Mouse (Mus musculus) adrenal gland, postnatal 4 days (tissue): ENCODE data around the gene Coq8b. TPM values are rescaled to one million over a fixed set of nuclear protein-coding genes. Genes with fewer than 3 reads are reported as not detected.
"Not testable (repeated sequence)": the region's sequence is repeated elsewhere in the genome, so short reads cannot be mapped to it uniquely, and the experiment has no call there.

Experiments used
- DNase-seq, 2 experiments: peaks; one replicate each; pipeline ENCODE4 v3.0.0; 2021 to 2022; ENCODE audit warnings: low spot score in 2 of 2, mixed read lengths in 2 of 2
- total RNA-seq, 2 experiments: library from RNA; stranded (reverse); gene quantifications; 2 replicates each; pipeline ENCODE4 v1.2.3; 2021

The Coq8b gene
- total RNA-seq, 2 experiments from 2014 or later = 37.1 to 42.0 TPM

DNA sequence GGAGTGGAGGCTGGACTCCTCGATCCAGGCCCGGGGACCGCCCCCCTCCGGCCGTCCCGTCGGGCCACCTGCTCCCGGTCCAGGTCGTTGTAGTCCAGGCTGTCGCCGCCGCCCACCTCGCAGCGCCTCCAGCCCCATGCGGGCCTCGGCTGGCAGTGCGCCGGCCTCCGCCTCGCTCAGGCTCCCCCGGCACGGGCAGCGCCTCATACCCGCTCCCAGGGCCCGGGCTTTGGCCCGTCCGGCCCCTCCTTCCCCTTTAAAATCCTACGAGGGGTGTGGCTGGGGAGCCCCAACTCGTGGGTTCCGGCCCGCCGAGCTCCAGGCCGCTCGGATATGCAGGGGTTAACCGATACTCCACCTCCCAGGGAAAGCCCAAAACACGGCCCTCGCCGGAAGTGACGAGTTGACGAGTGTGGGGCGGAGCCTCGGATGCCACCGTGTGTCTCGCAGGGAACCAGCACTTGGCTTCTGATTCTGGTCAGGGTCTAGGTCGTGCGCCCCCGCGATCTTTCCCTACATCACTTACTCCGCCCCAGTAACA is 4.5 kb upstream of the Coq8b start, which contains the start of gene Itpkc:
Gene Itpkc (minus strand): TSS at position 381 of the 541 bp plus-strand sequence.
- peak; percentile 71 to 85 for DNase-seq

DNA sequence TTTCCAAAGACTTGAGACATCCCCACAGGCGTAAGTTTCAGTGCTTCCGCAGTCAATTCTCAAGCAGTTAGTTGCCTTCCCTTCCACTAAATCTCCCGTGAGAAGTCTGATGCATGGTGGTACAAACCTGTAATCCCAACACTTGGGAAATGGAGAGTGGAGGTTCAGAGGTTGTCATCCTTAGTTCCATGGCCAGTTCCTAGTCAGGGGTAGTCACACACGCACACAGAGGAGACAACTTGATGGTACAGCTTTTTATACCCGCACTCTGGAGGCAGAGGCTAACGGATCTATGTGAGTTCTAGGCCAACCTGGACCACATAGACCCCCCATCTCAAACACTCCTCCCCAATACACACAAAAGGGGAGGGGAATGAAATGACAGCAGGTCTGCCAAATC is 4.0 kb upstream of the Coq8b start:
- DNase-seq = no peak

DNA sequence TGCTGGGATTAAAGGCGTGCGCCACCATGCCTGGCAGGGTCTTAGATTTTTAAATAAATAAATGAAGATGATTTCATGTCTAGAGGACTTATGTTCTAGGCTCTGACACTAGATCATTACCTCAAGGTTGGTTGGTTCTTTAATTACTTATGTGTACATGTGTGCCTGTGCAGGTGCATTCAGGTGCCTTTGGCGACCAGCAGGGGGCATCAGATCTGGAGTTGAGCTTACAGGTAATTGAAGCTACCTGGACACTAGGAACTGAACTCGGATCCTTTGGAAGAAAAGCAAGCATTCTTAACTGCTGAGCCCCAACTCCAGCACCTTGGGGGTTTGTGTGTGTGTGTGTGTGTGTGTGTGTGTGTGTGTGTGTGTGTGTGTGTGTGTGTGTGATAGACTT is 2.0 kb upstream of the Coq8b start:
- no peak for DNase-seq

DNA sequence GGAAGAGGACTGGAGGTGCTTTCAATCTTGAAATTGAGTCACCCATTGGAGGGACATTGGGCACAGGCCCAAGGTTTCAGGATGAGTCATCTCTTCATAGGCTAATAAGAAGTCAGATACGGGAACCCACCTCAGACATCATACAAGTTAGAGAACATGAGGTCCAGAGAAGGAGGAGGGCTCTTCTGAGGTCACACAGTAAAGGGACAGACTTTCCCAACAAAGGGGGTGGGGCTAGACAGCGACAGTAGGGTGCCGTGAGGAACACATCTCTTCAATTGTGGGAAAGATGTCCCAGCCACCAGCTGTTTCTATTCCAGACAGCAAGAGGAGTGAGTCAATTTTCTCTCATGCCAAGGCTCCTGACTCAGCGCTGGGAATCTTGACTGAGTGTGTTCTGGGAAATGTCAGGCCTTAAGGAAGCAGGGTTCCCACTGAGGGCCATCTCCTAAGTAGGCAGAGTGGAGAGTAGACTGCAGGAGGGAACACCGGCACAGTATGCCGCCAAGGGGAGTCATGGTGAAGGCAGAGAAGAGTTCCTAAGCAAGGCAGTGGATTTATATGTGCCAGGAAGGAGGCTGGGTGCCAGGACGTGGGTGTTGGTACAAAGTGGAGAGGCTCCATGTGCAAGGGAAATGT is 1.0 kb upstream of the Coq8b start:
- peak in 1 of 2 experiments; percentile 51 for DNase-seq

DNA sequence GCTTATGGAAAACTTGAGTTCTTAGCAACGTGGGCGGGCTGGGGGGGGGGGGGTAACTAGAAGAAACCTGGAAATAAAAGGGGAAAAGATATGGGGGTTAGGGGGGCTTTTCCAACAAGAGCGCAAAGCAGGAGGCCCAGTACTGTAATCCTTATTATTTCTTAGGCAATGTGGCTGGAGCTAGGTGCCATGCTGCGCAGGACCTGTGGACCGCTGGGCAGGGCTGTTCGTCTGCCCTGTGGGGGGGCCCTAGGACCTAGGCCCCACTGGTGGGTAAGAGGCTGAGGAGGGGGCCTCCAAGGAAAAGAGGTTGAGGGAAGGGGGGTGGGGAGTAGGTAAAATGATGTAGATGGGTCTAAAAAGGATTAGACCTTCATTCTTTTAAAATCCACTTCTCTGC is 477 bp downstream of the Coq8b start:
- no peak for DNase-seq

DNA sequence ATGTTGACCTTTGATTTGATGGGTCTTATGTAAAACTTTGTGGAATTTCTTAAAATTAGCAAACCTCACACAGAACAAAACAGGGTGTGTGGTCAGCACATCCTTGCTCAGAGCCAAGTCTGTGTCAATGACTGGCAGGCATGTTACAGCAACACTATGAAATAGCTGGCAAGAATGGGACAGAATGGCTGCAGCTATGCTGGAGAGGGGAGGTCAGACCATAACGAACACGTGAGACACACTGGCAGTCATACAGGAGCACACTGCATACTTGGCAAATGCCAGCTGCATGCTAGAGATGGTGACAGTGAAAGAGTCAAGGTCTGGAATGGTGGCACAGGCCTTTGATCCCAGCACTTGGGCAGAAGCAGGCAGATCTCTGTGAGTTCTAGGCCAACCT is 2.9 kb downstream of the Coq8b start:
- no peak for DNase-seq

DNA sequence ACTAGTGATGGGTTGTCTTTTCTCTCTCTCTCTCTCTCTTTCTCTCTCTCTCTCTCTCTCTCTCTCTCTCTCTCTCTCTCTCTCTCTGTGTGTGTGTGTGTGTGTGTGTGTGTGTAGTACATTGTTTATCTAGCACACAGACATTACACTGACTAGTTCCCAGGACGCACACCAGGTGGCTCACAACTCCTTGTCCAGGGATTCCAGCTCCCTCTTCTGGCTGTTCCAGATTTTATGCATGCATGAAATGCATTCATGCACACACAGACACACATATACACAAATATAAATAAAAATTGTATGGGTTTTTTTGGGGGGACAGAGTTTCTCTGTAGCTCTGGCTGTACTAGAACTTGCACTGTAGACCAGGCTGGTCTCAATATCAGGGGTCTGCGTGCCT is 4.7 kb downstream of the Coq8b start:
- DNase-seq = no peak

DNA sequence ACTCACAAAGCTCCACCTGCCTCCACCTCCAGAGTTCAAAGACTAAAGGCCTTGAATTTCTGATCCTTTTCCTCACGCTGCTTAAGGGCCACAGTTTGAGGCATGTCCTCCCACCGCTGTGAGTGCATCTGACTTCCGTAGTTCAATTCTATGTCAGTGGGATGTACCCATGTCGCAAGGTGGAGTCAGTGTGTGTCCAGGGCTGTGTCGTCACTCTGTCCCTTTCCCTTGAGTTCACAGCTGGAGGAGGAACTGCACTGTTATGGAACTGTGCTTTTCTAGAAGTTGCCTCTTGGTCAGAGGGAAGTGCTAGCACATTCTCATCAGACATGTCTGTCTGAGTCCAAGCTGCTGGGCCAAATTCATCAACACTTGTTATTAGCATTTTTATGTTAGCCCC is 5.7 kb downstream of the Coq8b start:
- no peak for DNase-seq

DNA sequence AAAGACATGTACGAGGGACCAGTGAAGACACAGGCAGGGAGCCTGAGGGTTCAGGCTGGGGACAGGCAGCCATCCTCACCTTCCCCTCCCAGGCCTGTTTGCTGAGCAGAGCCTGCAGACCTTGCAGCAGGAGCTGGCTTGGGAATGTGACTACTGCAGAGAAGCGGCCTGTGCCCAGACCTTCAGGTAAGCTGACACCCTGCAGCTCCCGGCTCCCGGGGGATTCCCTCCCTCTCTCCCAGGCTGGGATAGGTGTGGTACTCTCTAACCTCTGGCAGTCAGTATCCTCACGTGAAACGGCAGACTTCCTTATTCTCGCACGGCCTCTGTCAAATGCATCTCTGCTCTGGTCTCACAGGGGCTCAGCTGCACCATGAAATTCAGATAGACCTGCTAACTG is 10.4 kb downstream of the Coq8b start:
- no peak for DNase-seq

DNA sequence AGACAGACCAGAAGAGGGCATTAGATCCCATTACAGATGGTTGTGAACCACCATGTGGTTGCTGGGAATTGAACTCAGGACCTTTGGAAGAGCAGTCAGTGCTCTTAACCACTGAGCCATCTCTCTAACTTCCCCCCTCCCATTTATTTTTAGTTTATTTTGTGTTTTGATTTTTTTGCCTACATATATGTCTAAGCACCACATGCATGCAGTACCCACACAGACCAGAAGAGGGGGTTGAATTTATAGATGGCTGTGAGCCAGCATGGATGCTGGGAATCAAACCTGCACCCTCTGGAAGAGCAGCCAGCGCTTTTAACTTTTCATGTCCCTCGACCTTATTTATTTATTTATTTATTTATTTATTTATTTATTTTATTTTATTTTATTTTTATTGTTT is 11.3 kb downstream of the Coq8b start:
- not testable (repeated sequence) for DNase-seq

DNA sequence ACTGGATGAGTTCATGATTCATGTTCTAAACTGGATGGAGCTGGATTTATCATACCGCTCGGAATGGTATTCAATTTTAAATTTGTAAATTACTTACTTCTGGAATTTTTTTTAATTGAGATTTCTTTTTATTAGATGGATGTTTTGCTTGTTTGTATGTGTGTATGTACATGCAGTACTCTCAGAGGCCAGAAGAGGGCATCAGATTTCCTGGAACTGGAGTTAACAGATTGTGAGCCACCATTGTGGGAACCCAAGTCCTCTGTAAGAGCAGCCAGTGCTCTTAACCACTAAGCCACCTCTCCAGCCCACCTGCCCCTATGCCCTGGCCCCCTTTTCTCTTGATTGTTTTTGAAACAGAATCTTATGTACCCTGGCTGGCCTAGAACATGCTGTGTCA is 16.3 kb downstream of the Coq8b start:
- DNase-seq = no peak

DNA sequence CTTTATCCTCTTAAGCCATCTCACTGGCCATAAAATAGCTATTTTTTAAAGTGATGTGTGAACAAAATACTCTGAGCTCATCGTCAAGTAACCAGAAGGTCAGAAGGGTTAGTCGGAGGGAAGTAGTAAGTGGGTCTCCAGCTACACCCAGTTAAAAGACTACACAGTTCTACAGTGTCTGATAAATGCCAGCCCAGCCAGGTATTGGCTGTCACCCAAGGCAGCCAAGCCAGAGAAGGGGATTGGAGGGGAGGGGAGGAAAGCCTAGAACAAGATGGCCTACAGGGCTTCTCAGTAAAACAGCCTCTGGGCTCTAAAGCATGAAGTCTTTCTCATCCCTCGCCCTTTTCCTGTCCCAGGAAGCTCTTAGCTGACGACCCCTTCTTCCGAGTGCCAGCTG is 17.1 kb downstream of the Coq8b start:
- no peak for DNase-seq

DNA sequence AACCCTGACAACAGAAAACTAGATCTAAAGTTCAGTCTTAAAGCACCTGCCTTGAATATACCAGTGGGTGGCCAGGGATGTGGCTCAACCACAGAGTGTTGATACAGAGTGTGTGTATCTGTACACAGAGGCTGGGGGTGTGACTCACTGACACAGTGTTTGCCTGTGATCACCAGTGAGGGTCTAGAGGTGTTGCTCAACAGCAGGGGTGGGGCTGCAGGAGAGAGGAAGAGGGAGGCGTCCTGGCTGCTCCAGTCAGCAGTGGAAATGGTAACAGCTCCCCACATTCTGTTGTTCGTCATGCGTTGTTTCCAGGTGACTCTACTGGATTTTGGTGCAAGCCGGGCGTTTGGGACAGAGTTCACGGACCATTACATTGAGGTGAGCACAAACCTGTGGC is 19.1 kb downstream of the Coq8b start:
- no peak for DNase-seq

DNA sequence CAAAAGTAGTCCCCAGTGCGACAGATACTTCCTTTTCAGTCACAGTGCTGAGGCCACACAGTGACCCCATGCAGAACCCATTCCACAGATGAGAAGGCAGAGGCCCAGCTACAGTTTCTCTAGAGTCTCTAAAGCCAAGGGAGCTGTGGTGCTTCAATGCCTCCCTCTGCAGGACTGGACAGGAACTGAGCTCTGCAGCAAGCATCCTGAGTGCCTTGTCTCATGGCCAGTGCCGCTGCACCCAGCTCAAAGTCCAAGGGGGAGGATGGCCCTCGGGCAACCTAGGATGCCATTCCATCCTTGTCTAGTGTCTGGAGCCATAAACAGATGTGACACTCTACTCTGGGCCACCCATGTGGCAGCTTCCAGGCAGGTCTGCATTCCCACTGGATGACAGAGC is 22.9 kb downstream of the Coq8b start:
- no peak for DNase-seq

DNA sequence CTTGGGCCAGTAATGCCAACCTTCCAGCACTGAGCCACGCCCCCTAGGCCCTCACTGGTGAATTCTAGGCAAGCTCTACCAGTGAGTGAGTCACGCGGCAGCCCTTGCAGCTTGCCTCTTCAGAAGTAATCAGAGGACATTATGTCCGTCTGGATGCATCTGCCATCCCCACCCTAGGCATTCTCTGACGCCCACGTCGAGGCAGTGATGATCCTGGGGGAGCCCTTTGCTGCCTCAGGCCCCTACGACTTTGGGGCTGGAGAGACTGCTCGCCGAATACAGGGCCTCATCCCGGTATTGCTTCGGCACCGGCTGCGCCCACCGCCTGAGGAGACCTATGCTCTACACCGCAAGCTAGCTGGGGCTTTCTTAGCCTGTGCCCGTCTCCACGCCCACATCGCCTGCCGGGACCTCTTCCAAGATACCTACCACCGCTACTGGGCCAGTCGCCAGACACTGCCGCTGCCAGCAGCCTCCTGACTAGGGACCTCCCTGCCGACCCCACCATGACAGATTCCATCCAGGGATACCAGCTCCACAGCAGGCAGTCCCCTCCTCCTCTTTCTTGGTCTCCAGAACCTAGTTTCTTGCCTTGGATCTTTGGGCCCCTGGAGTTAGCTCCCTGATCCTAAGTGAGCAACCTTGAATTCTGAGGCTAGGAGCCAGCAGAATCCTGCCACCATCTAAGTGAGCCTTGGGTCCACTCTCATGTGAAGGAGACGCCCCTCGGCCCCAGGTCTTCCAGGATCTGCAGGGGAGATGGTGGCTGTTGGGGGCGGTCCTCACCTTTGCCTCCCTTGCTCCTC is 24.4 kb downstream of the Coq8b start:
- peak in 1 of 2 experiments; percentile 36 for DNase-seq

DNA sequence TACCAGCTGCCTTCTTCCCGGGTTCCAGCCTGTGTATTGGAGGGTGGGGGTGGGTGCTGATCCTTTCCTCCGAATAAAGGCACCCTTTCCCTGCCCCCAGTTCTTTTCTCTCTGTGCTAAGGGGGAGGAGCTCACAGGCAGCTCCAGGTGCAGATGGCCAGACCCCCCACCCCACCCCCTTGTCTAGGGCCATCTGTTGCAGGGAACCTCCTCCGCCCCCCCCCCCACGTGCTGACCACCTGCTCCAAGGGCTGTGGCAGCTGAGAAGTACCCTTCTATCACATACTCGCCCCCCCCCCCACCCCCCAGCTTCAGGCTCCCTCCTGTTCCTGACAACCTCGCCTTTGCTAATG is 25.0 kb downstream of the Coq8b start:
- no peak for DNase-seq

DNA sequence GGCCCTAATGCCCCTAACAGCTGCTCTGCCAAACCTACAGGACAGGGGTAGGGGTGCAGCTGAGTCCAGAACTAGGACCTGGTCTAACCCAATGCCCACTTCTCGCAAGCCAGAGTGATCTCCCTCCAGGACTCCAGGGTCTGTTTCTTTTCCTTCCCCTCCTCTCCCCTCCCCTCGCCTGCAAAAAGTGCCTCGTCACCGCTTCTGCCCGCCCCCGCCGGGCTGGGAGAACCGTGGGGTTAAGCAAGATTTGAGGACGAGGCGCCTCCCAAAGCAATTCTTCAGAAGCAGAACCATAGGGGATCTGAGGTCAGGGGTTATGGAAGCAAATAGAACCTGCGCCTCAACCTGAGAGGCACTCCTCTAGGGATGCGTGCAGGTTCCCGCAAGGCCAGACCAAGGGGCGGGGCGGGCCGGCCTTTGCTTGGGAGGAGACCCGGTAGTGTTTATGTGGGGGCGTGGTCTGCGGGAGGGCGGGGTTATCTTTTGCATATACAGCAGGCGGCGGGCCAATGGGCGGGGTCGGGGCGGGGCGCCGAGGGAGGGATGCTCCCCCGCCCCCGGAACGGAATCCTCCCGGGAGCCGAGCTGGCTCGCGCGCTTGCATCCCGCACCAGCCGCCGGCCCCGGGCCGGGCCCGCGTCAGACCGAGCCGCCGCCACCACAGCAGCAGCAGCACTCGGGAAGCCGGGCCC is 25.5 kb downstream of the Coq8b start, which contains the start of gene Numbl:
Gene Numbl (plus strand): TSS at position 229 of the 695 bp plus-strand sequence.
- DNase-seq = peak; percentile 84 to 90

DNA sequence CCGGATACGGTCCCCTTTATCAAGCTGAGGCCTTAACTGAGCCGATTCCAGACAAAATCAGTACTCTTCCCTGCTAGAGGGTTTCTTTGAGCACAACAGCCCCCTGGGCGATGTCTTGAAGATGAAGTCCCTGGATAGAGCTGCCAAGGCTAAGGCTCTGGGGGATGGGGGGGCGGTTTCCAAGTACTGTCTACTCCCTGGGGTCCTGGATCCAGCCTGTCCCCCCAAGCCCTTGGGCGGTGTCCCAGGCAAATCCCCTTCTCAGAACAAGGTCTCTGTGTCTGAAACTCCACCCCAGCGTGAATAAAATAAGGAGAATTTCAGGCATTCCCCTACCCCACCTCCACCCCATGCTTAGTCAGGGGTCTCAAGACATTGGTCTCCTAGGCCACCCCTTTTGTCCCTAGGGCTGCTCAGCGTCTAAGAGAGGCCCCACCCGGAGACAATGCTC is 26.5 kb downstream of the Coq8b start:
- DNase-seq = no peak

DNA sequence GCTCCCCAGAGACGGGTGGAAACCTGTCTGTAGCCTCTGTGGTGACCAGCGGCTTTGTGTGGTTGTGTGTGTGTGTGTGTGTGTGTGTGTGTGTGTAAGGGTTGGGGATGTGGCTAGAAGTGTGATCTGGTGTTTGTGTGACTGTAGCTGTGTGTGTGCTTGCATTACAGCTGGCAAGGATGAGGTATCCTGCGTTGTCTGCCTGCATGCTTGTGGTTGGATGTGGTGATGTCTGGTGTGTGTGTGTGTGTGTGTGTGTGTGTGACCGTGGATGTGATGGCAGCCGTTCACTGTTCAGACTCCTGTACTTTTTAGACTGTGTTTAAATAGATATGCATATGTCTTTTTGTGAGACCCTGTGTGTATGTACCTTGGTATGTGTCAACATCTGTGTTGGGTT is 26.9 kb downstream of the Coq8b start:
- no peak for DNase-seq

DNA sequence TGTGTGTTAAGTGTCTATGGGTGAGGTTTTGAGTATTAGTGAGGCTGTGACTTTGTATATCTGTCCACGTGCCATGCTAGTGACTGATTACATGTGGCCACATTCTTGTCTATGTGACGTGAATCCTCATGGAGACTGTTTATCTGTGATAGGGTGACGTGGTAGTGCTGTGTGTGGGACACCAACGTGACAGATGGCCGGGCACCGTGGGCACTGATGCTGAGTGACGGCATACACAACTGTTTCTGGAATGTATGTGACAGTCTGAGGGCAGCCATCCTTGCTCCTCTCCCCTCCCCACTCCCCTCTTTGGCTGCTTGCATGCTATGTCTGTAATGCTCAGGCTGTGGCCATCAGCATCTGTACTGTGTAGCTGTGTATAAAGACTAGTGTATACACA is 28.0 kb downstream of the Coq8b start:
- no peak for DNase-seq

DNA sequence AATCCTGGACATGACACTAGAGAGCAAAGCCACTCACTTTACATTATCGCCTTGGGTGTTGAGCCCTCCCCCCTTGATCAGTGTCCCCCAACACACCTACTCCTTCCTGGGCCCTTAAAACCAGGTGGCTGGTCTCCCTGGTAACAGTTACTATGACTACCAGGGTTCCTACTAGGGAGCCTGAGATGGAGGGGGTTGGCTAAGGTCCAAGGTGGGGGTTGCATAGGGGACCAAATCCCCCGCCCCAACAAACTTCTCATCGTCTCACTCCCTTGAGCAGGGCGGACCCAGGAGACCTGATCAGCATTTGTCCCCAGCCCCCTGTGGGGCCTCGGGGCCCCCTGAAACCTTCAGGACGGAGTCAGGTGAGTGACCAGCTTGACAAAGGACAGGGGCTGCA is 29.1 kb downstream of the Coq8b start:
- no peak for DNase-seq

DNA sequence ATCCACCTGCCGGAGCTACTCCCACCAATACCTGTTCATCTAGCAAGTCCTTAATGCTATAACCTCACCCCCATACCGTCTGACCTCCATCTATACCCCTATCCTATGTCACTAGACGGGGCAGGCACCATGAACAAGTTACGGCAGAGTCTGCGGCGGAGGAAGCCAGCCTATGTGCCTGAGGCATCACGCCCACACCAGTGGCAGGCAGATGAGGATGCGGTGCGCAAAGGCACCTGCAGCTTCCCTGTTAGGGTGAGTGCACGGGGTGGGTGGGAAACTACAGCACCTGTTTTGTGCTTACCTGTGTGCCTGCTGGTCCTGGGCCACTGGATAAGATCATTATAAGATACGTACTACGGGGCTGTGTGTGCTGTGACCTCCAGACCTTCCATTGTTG is 31.9 kb downstream of the Coq8b start:
- DNase-seq = no peak
